Mouse (Mus musculus): ENCODE data around the gene Mia2. TPM values are rescaled to one million over a fixed set of nuclear protein-coding genes. Genes with fewer than 3 reads are reported as not detected.

The Mia2 gene
- total and polyA plus RNA-seq, 2 experiments from 2014 or later = 21.6 to 34.2 TPM

GRCm38 (mm10) chr12:59195941-59196340, 100.3 kb downstream of the Mia2 start:
- Histone ChIP-seq H3K4me3 (ENCODE audit: low read depth, low read length) (no peak overlapping the region), H3K27ac (ENCODE audit: low read depth, low read length) (no peak overlapping the region), H3K9me3 (ENCODE audit: low read length) (no peaks in the 10 kb centered on the region), H3K4me2 (ENCODE audit: low read depth, low read length, poor library complexity, severe bottlenecking) (no peak overlapping the region), H3K9ac (replicated peaks; ENCODE audit: low read length, poor library complexity, severe bottlenecking) (no peak overlapping the region), H3K27me3 (ENCODE audit: insufficient read depth, low read length) (no peaks in the 10 kb centered on the region), H3K36me3 (ENCODE audit: insufficient read depth, low read length) (peaks cover 7% of the 10 kb centered on the region), H3K4me1 (ENCODE audit: insufficient read depth, low read length) (no peaks in the 10 kb centered on the region)
- ATAC-seq (ENCODE audit: low FRiP score) = no peak
- DNase-seq (ENCODE audit: low spot score) = no peak
- TF ChIP-seq CTCF (IDR thresholded peaks at IDR 0.05) = no peak
- WGBS = 87% methylated on average over 4 of the region's 4 CpGs

GRCm38 (mm10) chr12:59198750-59199149, 103.2 kb downstream of the Mia2 start:
- 88% methylated on average over 4 of the region's 4 CpGs for WGBS
- DNase-seq (ENCODE audit: low spot score) (no peak), ATAC-seq (ENCODE audit: low FRiP score) (no peak)
- Histone ChIP-seq H3K27me3 (ENCODE audit: insufficient read depth, low read length) (no peaks in the 10 kb centered on the region), H3K4me3 (ENCODE audit: low read depth, low read length) (no peak overlapping the region), H3K4me2 (ENCODE audit: low read depth, low read length, poor library complexity, severe bottlenecking) (no peak overlapping the region), H3K4me1 (ENCODE audit: insufficient read depth, low read length) (no peaks in the 10 kb centered on the region), H3K9me3 (ENCODE audit: low read length) (no peaks in the 10 kb centered on the region), H3K36me3 (ENCODE audit: insufficient read depth, low read length) (peaks cover 16% of the 10 kb centered on the region), H3K9ac (replicated peaks; ENCODE audit: low read length, poor library complexity, severe bottlenecking) (no peak overlapping the region), H3K27ac (ENCODE audit: low read depth, low read length) (no peak overlapping the region)
- no peak for TF ChIP-seq CTCF (IDR thresholded peaks at IDR 0.05)

- H3K4me3 ChIP-seq (ENCODE audit: low read depth, low read length) = no peak overlapping the region
- H3K9ac ChIP-seq (replicated peaks; ENCODE audit: low read length, poor library complexity, severe bottlenecking) = no peak overlapping the region
- peaks cover 22% of the 10 kb centered on the region for H3K36me3 ChIP-seq (ENCODE audit: insufficient read depth, low read length)
- H3K27me3 ChIP-seq (ENCODE audit: insufficient read depth, low read length) = no peaks in the 10 kb centered on the region
- ATAC-seq (ENCODE audit: low FRiP score) = no peak
- H3K4me1 ChIP-seq (ENCODE audit: insufficient read depth, low read length) = no peaks in the 10 kb centered on the region
- H3K27ac ChIP-seq (ENCODE audit: low read depth, low read length) = no peak overlapping the region
- H3K4me2 ChIP-seq (ENCODE audit: low read depth, low read length, poor library complexity, severe bottlenecking) = no peak overlapping the region
- WGBS = 95% methylated on average over 2 of the region's 2 CpGs
- DNase-seq (ENCODE audit: low spot score) = no peak
- no peaks in the 10 kb centered on the region for H3K9me3 ChIP-seq (ENCODE audit: low read length)
- no peak for TF ChIP-seq CTCF (IDR thresholded peaks at IDR 0.05)
Measured at GRCm38 (mm10) chr12:59199361-59199760, 103.8 kb downstream of the Mia2 start.

GRCm38 (mm10) chr12:59205571-59205970, 110.0 kb downstream of the Mia2 start:
- H3K36me3 ChIP-seq (ENCODE audit: insufficient read depth, low read length) = peaks cover 18% of the 10 kb centered on the region
- H3K4me3 ChIP-seq (ENCODE audit: low read depth, low read length) = no peak overlapping the region
- no peak for ATAC-seq (ENCODE audit: low FRiP score)
- no peaks in the 10 kb centered on the region for H3K4me1 ChIP-seq (ENCODE audit: insufficient read depth, low read length)
- H3K4me2 ChIP-seq (ENCODE audit: low read depth, low read length, poor library complexity, severe bottlenecking) = no peak overlapping the region
- no peak for TF ChIP-seq CTCF (IDR thresholded peaks at IDR 0.05)
- no peaks in the 10 kb centered on the region for H3K27me3 ChIP-seq (ENCODE audit: insufficient read depth, low read length)
- 96% methylated on average over 6 of the region's 6 CpGs for WGBS
- no peak for DNase-seq (ENCODE audit: low spot score)
- no peak overlapping the region for H3K9ac ChIP-seq (replicated peaks; ENCODE audit: low read length, poor library complexity, severe bottlenecking)
- H3K27ac ChIP-seq (ENCODE audit: low read depth, low read length) = no peak overlapping the region
- no peaks in the 10 kb centered on the region for H3K9me3 ChIP-seq (ENCODE audit: low read length)

- DNase-seq (ENCODE audit: low spot score) (no peak), ATAC-seq (ENCODE audit: low FRiP score) (no peak)
- WGBS = 89% methylated on average over 4 of the region's 4 CpGs
- Histone ChIP-seq H3K9ac (replicated peaks; ENCODE audit: low read length, poor library complexity, severe bottlenecking) (no peak overlapping the region), H3K4me1 (ENCODE audit: insufficient read depth, low read length) (no peaks in the 10 kb centered on the region), H3K9me3 (ENCODE audit: low read length) (no peaks in the 10 kb centered on the region), H3K27me3 (ENCODE audit: insufficient read depth, low read length) (no peaks in the 10 kb centered on the region), H3K4me3 (ENCODE audit: low read depth, low read length) (no peak overlapping the region), H3K4me2 (ENCODE audit: low read depth, low read length, poor library complexity, severe bottlenecking) (no peak overlapping the region), H3K36me3 (ENCODE audit: insufficient read depth, low read length) (peaks cover 18% of the 10 kb centered on the region), H3K27ac (ENCODE audit: low read depth, low read length) (no peak overlapping the region)
- TF ChIP-seq CTCF (IDR thresholded peaks at IDR 0.05) = no peak
Measured at GRCm38 (mm10) chr12:59206208-59206999, 110.8 kb downstream of the Mia2 start.

GRCm38 (mm10) chr12:59207000-59207390, 111.4 kb downstream of the Mia2 start:
- WGBS = 91% methylated on average over 3 of the region's 3 CpGs
- DNase-seq (ENCODE audit: low spot score) (no peak), ATAC-seq (ENCODE audit: low FRiP score) (no peak)
- Histone ChIP-seq H3K9ac (replicated peaks; ENCODE audit: low read length, poor library complexity, severe bottlenecking) (no peak overlapping the region), H3K36me3 (ENCODE audit: insufficient read depth, low read length) (peaks cover 18% of the 10 kb centered on the region), H3K4me3 (ENCODE audit: low read depth, low read length) (no peak overlapping the region), H3K4me1 (ENCODE audit: insufficient read depth, low read length) (no peaks in the 10 kb centered on the region), H3K27me3 (ENCODE audit: insufficient read depth, low read length) (no peaks in the 10 kb centered on the region), H3K9me3 (ENCODE audit: low read length) (no peaks in the 10 kb centered on the region), H3K4me2 (ENCODE audit: low read depth, low read length, poor library complexity, severe bottlenecking) (no peak overlapping the region), H3K27ac (ENCODE audit: low read depth, low read length) (no peak overlapping the region)
- no peak for TF ChIP-seq CTCF (IDR thresholded peaks at IDR 0.05)

Measured in midbrain, postnatal 0 days (tissue).